In genomic region chr1:60811998-60812397, GRCm38 (mm10) we compare ENCODE assay signal across 13 mouse cellular contexts.
"Had no signal": no experiment of that assay in that cellular context is flagged by ENCODE, and none has a peak within 500 bp of the region (broad histone marks: within the 10 kb centered on the region; RNA-seq: fewer than 3 reads in every experiment).

No protein-coding gene starts in this region.

- H3K27ac ChIP-seq: kidney, postnatal 0 days; limb, embryonic 12.5 days; liver, embryonic 14.5 days; midbrain, embryonic 10.5 days; neural tube, embryonic 12.5 days; stomach, embryonic 15.5 days had no signal

- H3K9ac ChIP-seq: limb, embryonic 12.5 days; liver, embryonic 14.5 days; neural tube, embryonic 12.5 days; stomach, embryonic 15.5 days had no signal

- H3K9me3 ChIP-seq: limb, embryonic 12.5 days; midbrain, embryonic 10.5 days; neural tube, embryonic 12.5 days; stomach, embryonic 15.5 days had no signal

- H3K36me3 ChIP-seq: limb, embryonic 12.5 days; midbrain, embryonic 10.5 days; neural tube, embryonic 12.5 days; stomach, embryonic 15.5 days had no signal

- H3K4me1 ChIP-seq: limb, embryonic 12.5 days; neural tube, embryonic 12.5 days; stomach, embryonic 15.5 days had no signal

- H3K4me2 ChIP-seq: limb, embryonic 12.5 days; neural tube, embryonic 12.5 days; stomach, embryonic 15.5 days had no signal

- DNase-seq: kidney, postnatal 36 days; layer of hippocampus, adult 9-11 months; layer of hippocampus, postnatal 36 days; lung, adult 18-20 months; midbrain, embryonic 14.5 days; spleen, adult 18-20 months; thymus, postnatal 4 days had no signal

- H3K27me3 ChIP-seq: limb, embryonic 12.5 days; neural tube, embryonic 12.5 days; stomach, embryonic 15.5 days had no signal

- H3K4me3 ChIP-seq: limb, embryonic 12.5 days; midbrain, embryonic 10.5 days; neural tube, embryonic 12.5 days; stomach, embryonic 15.5 days had no signal
